Mouse (Mus musculus): ENCODE results near the gene Ccdc97. TPM values are rescaled to one million over a fixed set of nuclear protein-coding genes. Genes with fewer than 3 reads are reported as not detected.
"Not testable (repeated sequence)": the region's sequence is repeated elsewhere in the genome, so short reads cannot be mapped to it uniquely, and the experiment has no call there.

Ccdc97 gene
- total RNA-seq, 2 experiments from 2014 or later: 50.3 to 52.7 TPM

DNA sequence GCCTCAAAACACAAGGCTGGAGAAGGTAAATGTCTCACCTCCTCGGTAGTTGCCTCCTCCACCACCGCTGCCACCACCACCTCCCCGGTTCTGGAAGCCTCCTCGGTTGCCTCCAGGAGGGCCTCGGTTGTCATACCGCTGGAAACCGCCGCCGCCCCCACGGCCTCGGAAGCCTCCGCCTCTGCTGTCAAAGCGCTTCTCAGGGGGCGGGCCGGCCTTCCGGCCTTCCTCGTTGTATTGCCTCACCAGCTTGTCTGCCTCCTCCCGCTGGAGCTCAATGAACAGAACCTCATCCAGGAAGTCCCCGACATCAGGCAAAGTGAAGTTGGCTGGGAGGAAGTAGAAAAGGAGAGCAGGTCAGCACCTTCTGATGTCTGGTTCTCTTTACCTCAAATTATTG, 7.0 kb upstream of the Ccdc97 start:
- intact Hi-C loops (cut with DNase I): no loop called here
- no peak for DNase-seq (ENCODE audit: low spot score)

DNA sequence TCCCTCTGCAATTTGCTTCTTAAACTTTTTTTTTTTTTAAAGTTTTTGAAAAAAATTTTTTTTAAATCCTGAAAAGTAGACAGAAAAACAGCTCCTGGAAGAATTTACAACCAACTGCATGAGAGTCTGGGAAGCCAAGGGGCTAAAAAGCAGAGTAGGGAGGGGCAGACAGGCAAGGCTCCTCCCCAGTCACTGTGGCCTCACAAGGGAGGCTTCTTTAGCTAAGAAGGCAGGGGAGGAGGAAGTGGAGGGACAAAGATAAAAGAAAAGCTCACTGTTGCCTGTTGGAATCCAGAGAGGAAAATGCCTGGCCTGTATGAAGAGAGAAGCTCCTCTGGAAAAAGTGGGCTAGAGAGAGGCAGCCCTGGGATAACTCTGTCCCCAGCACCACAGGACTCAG, 2.9 kb upstream of the Ccdc97 start:
- DNase-seq (ENCODE audit: low spot score): not testable (repeated sequence)
- intact Hi-C loops (cut with DNase I): loop anchor here (2.0 kb wide), 1 partner anchor 29 kb away; no protein-coding TSS in a partner anchor

DNA sequence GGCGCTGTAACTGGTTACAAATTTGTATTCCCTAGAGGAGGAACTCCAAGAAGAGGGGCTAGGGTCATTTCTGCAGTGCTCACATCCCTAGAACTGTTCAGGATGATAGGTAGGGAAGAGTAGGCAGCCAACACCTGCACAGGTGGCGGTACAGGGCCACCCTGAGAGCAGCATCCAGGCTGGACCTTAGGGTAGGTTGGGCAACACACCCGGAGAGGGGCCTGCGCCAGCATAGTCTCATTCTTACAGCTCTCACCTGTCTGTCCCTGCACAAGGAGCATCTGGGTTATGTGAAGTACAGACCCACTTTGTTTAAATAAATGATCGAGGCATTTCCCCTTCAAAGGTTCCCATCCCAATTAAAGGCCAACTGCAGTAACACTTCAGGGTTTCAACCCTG, 1.9 kb upstream of the Ccdc97 start:
- intact Hi-C loops (cut with DNase I): loop anchor here (2.0 kb wide), 1 partner anchor 30 kb away; no protein-coding TSS in a partner anchor

DNA sequence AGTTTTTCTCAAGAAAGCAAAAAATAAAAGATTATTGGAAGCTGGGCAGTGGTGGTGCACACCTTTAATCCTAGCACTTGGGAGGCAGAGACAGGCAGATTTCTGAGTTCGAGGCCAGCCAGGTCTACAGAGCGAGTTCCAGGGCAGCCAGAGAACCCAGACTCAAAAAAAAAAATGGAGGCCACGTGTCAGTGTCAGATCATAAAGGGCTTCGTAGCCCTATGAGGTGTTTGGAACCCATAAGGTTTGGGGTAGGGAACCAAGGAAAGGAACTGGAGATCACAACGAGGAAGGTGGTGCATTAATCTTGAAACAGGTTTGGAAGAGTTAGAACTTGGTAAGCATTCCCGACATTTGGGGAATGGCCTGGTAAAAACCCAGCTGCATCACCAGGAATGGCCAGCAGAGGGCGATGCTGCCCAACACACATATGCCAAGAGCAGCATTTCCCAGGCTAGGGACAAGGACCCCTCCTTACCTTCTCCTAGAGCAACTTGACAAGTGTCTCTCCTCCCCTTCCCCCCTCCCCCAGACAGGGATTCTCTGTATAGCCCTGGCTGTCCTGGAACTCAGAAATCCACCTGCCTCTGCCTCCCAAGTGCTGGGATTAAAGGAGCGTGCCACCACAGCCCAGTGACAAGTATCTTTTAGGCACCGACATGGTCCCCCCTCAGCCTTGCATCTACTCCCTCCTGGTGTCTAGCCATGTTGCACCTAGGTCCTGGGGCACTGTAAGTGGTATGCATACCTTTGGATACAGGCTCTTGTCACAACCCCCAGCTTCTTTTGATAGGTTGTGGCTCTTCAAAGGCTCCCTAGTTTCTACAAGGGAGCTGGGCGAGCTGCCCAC, 1.1 kb upstream of the Ccdc97 start:
- intact Hi-C loops (cut with DNase I): loop anchor here (2.0 kb wide), 2 partner anchors 31 to 33 kb away; partner anchors contain the start of gene Tgfb1
- peak; percentile 49 for DNase-seq (ENCODE audit: low spot score)

More for the DNA sequence above, 1.9 kb upstream of the Ccdc97 start:
- DNase-seq (ENCODE audit: low spot score): no peak

DNA sequence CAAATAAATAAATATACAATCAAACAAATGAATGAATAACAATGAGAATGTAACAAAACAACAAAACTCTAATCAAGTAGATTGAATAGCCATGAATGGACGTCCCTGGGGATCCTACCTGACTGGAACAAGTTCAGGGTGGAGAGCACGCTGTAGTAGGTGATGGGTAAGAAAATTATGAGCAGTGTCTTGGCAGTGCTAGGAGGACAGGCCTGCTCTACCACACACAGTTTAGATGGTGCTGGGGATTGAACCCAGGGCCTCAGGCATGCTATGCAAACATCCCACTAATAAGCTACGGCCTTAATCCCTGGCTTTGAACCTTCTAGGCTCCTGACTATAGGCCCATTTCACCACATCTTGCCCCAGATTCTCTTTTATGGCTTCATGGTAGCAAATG, 1.4 kb downstream of the Ccdc97 start:
- no peak for DNase-seq (ENCODE audit: low spot score)
- intact Hi-C loops (cut with DNase I): no loop called here

DNA sequence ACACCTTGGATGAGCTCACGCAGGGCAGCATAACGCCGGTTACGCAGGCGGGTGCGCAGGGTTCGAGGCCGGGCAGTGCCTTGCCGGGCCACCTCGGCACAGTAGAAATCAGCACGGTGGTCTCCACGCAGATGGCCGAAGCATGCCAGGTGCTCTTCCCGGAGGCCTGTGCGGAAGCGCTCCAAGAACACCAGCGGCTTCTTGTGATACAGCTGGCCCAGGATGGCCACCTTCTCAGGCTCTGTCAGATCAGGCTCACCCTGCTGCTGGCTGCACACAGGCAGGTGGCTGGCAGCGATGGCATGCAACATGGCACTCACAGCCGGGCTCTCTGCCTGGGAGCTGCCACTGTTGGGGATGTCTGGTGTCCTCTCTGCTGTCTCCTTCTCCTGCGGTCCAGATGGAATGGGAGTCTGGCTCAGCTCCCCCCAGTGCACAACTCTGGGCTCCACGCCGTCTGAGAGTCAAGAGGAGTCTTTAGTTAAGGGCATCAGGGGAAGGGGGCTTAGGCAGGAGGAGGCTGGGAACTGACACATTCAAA, 3.1 kb downstream of the Ccdc97 start:
- intact Hi-C loops (cut with DNase I): no loop called here
- no peak for DNase-seq (ENCODE audit: low spot score)

DNA sequence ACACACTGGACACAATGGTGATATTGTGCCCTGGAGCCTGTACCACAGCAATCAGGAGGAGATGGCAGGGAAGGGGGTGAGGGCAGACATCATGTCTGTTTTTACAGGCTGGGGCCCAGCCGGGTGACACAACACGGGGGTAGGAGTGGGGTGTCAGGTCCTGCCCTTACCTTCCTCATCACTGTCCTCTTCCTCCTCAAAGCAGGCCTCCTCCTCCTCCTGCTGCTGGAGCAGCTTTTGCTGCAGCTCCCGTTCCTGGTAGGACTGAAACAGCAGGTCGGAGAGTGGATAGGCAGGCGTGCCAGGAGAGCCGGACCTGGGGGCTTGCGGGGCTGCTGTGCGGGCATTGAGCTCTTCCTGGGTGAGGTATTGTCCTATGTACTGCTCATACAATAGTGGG, 4.3 kb downstream of the Ccdc97 start:
- intact Hi-C loops (cut with DNase I): no loop called here
- DNase-seq (ENCODE audit: low spot score): no peak

DNA sequence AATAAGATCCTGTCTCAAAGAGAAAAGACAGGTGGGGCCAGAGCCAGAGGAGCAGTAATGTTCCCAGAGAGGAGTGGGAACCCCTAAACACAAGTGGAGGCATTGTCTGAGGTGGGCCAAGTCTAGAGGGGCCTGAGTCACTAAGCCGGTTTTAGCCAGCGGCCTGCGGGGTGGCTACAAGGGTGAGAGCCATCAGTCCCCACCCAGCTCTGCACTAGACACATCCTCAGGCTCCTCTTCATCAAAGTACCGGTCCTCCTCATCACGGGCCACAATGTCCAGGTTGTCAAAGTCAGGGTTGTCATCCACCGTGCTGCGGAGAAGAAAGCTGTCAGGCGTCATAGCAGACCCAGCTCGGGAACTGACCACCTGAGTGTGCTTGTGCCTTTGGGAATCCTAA, 6.1 kb downstream of the Ccdc97 start:
- DNase-seq (ENCODE audit: low spot score): no peak
- intact Hi-C loops (cut with DNase I): no loop called here

DNA sequence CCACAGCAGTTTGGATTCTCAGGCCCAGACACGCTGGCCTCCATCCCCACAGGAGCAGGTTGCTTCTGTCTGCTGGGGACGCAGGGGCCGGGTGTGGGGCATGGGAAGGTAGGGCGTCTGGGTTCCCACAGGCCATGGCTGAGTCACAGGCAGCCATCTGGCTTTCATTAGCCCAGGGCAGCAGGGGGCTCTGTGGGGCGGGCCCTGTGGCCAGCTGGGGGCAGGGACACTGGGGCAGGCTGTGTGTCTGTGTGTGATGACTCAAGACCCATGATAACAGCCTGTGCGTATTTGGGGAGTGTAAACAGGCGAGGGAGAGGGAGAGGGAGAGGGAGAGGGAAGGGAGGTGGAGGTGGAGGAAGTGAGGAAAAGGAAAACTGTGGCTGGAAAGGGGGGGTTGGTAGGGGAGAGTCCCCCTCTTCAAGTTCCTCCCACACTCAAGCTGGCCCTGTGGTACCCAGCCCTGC, 7.1 kb downstream of the Ccdc97 start:
- DNase-seq (ENCODE audit: low spot score): peak; percentile 79
- intact Hi-C loops (cut with DNase I): no loop called here

DNA sequence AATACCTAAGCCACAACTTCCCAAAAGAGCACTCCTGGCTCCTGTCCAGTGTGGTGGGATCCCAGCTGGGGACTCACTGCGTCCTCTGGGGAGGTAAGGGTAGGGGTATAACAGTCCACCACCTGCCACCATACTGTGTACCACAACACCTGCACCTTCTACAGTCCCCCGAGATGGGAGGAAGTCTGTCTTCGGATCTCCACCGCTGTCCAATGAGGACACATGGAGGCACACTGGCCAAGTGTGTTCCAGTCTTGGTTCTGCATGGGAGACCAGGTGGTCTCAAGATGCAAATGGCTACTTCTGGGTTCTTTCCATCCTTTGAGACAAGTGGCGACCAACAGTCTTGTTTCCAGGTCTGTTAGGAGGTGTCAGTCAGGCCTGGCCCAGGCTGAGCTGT, 7.7 kb downstream of the Ccdc97 start:
- intact Hi-C loops (cut with DNase I): no loop called here
- no peak for DNase-seq (ENCODE audit: low spot score)

DNA sequence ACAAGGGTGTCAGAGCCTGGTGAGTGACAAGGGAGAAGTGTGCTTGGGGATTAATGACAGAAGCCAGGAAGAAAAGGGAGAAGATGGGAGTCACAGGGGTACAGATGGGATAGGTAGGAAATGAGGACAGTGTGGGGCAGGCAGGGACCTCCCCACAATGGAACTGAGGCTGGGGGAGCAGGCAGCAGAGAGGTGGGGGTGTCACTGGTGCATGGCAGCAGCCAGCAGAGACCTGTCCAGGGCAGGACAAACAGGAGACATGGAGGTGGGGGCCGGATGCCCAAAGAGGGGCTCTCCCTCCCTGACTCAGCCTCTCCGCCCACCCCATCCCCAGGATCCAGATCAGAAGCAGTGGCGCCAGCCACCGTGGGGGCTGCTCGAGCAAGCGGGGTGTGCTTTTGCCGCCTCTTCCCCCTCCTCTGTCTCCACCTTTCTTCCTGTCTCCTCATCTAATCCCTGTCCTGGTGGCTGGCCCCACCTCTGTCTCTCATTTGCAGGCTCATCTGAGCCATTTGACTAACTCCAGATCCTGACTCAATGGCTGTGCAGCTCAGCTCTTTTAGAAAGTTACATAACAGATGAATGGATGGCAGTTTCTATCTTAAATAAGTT, 8.3 kb downstream of the Ccdc97 start:
- intact Hi-C loops (cut with DNase I): no loop called here
- DNase-seq (ENCODE audit: low spot score): no peak

DNA sequence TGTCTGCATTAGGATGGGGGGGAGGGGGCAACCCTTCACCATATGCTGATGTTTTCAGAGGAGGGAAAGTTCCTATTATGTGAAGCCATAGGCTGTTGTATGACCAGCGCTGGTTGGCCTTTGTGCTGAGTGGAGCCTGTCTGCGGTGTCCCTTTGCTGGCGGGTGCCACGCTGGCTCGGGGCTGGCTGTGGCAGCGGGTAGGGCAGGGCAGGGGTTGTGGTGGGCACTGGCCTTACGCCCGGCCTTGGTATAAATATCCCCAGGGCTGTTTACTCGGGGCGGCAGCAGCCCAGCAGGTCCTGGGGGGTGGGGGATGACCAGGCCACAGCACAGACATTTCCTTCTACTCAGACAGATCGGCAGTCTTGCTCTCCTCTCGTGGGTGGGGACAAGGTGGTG, 8.9 kb downstream of the Ccdc97 start:
- no peak for DNase-seq (ENCODE audit: low spot score)
- intact Hi-C loops (cut with DNase I): no loop called here

DNA sequence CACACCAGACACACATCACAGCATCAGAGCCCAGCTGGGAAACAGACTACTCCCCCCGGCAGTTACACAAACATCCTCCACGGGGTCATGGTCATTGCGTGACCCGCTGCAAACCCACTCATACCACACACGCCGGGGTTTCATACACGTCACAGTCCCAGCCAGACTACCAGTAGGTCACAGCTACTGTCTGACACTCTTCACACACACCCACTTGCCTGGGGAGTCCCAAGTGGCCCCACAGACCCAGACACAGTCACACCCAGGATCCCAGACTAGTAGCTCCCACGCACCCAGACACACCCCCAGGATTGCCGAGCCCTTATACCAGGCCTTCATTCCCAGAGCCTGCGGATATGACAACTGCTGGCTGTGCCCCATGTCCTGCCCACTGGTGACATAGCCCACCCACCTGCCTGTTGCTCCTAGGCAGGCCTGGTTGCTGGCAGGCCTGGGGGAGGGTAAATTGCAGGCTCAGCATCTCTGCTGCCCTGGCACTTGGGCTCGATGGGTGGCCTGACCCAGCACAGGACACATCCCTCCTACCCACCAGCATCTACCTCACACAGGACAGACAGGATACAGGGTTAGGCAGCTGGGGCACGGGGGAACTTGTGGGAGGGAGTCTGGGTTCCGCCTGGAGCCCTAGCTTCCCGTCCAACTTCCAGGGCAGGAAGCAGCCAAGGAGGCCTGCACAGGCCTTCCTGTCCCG, 11.2 kb downstream of the Ccdc97 start:
- peak; percentile 70 for DNase-seq (ENCODE audit: low spot score)
- intact Hi-C loops (cut with DNase I): loop anchor here (1.0 kb wide), 1 partner anchor 18 kb away; no protein-coding TSS in a partner anchor

DNA sequence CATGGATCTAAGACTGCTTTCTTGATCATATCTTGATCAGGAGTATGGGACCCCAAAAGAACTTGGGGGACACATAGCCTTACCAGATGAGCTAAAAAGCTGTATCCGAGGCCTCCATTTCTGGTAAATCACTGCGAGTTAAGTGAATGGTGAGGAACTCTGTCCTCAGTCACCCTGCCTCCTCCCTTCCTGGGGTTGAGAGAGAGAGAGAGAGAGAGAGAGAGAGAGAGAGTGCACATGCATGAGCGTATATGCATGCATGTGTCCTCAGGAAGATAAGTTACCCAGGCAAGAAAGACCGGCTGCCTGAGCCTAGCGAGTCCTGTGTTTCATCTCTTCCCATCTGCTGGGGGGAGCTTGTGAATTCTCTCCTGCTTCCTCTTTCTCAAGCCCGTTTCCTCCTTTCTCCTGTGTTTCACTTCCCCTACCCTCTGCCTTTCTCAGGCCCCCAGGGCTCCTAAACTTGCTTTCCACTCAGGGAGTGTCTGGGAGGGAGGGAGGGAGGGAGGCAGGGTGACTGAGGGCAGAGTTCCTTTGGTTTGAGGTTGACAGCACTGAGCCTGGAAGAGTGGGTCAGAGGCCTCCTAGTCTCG, 12.2 kb downstream of the Ccdc97 start:
- intact Hi-C loops (cut with DNase I): no loop called here
- no peak for DNase-seq (ENCODE audit: low spot score)

DNA sequence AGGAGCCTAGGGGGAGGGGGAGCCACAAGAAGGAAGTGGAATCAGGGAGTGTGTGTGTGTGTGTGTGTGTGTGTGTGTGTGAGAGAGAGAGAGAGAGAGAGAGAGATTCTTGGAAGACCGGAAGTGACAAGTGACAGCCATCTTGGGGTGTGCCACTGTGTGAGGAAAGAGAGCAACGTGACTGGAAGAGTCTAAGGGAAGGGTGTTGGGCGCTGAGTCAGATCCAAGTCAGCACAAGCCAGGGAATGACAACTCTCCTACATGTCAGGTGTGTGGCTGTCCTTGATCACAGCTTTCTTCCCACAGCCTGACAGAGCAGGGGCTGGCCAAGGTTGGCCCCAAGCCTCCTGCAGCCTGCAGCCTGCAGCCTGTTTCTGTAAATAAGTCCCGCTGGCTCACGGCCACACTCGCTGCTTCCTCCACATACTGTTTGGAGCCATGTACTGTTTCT, 13.1 kb downstream of the Ccdc97 start:
- intact Hi-C loops (cut with DNase I): loop anchor here (2.0 kb wide), 1 partner anchor 15 kb away; no protein-coding TSS in a partner anchor
- DNase-seq (ENCODE audit: low spot score): no peak

DNA sequence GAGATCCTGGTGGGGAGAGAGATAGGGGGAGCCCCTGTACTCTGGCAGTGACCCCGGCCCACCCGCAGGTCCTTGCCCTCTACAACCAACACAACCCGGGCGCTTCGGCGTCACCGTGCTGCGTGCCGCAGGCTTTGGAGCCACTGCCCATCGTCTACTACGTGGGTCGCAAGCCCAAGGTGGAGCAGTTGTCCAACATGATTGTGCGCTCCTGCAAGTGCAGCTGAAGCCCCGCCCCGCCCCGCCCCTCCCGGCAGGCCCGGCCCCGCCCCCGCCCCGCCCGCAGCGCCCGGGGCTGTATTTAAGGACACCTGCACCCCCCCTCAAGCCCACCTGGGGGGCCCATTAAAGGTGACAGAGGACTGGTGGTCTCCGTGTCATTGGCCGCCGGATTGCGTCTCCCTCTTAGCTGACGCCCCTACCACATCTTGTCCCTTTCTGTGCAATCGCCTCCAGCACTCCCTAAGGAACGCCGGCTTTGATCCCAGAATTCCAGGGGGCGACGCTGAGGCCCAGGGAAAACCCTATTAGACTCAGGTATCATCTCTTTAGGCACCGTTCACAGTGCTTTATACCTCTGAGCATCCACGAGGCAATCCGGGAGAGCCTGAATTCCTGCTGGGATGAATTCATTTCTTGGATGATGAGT, 14.0 kb downstream of the Ccdc97 start:
- no peak for DNase-seq (ENCODE audit: low spot score)
- intact Hi-C loops (cut with DNase I): loop anchor here (2.0 kb wide), 1 partner anchor 14 kb away; no protein-coding TSS in a partner anchor

DNA sequence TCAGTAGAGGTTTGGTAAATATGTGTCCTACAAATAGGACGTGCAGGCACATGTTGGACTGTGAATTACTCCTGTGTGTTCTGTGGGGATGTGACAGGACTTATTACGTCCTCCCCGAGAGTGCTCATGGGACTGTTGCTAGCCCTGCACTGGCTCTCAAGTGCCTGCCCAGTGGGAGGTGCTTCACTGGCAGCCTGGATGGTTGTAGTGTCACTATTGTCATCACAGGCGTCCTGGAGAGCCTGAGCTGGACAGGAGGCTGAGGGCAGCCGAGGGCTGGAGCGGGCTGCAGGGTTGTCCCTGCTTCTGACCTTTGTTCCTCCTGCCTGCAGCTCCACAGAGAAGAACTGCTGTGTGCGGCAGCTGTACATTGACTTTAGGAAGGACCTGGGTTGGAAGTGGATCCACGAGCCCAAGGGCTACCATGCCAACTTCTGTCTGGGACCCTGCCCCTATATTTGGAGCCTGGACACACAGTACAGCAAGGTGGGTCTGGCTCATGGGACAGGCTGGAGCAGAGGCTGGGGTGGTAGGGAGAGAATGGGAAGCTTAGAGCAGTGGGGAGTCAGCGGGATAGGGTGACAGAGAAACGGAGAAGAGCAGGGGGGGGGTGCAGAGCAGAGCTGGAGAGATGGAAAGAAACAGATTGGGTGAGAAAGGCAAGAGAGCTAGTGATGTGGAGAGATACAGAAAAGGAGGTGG, 14.9 kb downstream of the Ccdc97 start:
- intact Hi-C loops (cut with DNase I): loop anchor here (2.0 kb wide), 1 partner anchor 13 kb away; no protein-coding TSS in a partner anchor
- no peak for DNase-seq (ENCODE audit: low spot score)

DNA sequence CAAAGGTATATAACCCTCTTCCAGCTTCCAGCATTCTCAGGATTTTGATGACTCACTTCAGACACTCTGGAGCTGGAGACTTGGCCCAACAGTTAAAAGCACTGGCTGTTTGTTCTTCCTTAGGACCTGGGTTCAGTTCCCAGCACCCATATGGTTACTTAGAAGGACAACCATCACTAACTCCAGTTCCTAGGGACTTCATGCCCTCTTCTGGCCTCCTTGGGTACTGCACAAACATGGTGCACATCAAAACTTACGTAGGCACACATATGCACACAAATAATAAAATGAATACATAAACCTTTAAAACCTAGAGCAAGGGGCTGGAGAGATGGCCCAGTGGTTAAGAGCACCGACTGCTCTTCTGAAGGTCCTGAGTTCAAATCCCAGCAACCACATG, 16.5 kb downstream of the Ccdc97 start:
- intact Hi-C loops (cut with DNase I): no loop called here
- DNase-seq (ENCODE audit: low spot score): no peak

DNA sequence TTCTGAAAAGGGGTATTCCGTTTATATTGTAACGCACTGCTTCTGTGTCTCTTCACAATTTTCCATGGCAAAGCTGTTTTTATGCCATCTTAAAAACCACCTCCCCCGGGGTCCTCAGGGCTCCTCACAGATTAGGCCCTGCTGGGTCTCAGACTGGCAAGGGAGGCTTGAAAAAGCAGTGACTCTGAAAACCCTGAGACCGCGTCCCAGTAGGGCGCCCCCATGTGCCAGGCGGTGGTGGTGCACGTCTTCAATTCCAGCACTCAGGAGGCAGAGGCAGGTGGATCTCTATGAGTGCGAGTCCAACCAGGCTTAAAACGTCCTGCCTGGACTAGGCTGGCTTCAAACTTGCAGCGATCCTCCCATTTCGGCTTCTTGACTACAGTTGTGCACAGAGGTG, 18.2 kb downstream of the Ccdc97 start:
- intact Hi-C loops (cut with DNase I): no loop called here
- no peak for DNase-seq (ENCODE audit: low spot score)

Data from heart, postnatal 25 days (tissue).